Mouse (Mus musculus) left cerebral cortex, adult 2 months (tissue): ENCODE measurements around the gene D6Ertd527e. TPM values are rescaled to one million over a fixed set of nuclear protein-coding genes. Genes with fewer than 3 reads are reported as not detected.

ENCODE experiments used
- DNase-seq, 2 experiments: peaks; one replicate each; pipeline ENCODE4 v3.0.0; 2021 to 2022; ENCODE audit warnings: low spot score in 2 of 2, mixed read lengths in 1 of 2; ENCODE audit errors: extremely low spot score in 1 of 2
- H3K27ac ChIP-seq: fragments of 200-600 bp; 2 replicates; pipeline ENCODE4 v1.8.1; 2022
- H3K4me3 ChIP-seq: fragments of 200-600 bp; 2 replicates; pipeline ENCODE4 v1.8.1; 2022
- CTCF ChIP-seq: fragments of 200-600 bp; IDR thresholded peaks from 2 replicates; pipeline ENCODE4 v1.8.1; 2022; ENCODE audit warnings: antibody characterized with exemption, mild to moderate bottlenecking, moderate library complexity
- intact Hi-C: fragments of 180-260 bp; cut with DNase I; formaldehyde crosslinking; loops from one replicate; pipeline ENCODE4 v1.15.1; 2025
- total RNA-seq, 2 experiments: library from RNA; stranded (reverse); gene quantifications; 2 replicates each; pipeline ENCODE4 v1.2.3; 2021

Gene D6Ertd527e
- total RNA-seq, 2 experiments from 2014 or later, result not detected

- no peak for DNase-seq
- TF ChIP-seq CTCF, result no peak
- no peak overlapping the region for H3K27ac ChIP-seq
- H3K4me3 ChIP-seq, result no peak overlapping the region
- intact Hi-C loops, result no loop called here
These were observed 14.7 kb downstream of the D6Ertd527e start for GRCm38 (mm10) chr6:87119066-87119837.

GRCm38 (mm10) chr6:87119975-87120374 lies 15.4 kb downstream of the D6Ertd527e start:
- intact Hi-C loops, result no loop called here
- Histone ChIP-seq H3K27ac (no peak overlapping the region), H3K4me3 (no peak overlapping the region)
- no peak for TF ChIP-seq CTCF
- DNase-seq, result no peak

- Histone ChIP-seq H3K27ac (no peak overlapping the region), H3K4me3 (no peak overlapping the region)
- no peak for DNase-seq
- TF ChIP-seq CTCF, result peak; percentile 22
- intact Hi-C loops, result no loop called here
These were observed 16.1 kb downstream of the D6Ertd527e start for GRCm38 (mm10) chr6:87120661-87121060.

GRCm38 (mm10) chr6:87121961-87122360 lies 17.4 kb downstream of the D6Ertd527e start:
- no peak for DNase-seq
- Histone ChIP-seq H3K27ac (no peak overlapping the region), H3K4me3 (no peak overlapping the region)
- no peak for TF ChIP-seq CTCF
- intact Hi-C loops, result no loop called here

- intact Hi-C loops, result no loop called here
- Histone ChIP-seq H3K4me3 (no peak overlapping the region), H3K27ac (no peak overlapping the region)
- no peak for DNase-seq
- TF ChIP-seq CTCF, result no peak
These were observed 18.9 kb downstream of the D6Ertd527e start for GRCm38 (mm10) chr6:87123406-87123805.

GRCm38 (mm10) chr6:87123973-87124372 lies 19.4 kb downstream of the D6Ertd527e start:
- TF ChIP-seq CTCF, result no peak
- Histone ChIP-seq H3K27ac (no peak overlapping the region), H3K4me3 (no peak overlapping the region)
- DNase-seq, result no peak
- intact Hi-C loops, result no loop called here

GRCm38 (mm10) chr6:87127049-87127753 lies 22.7 kb downstream of the D6Ertd527e start:
- Histone ChIP-seq H3K27ac (no peak overlapping the region), H3K4me3 (no peak overlapping the region)
- intact Hi-C loops, result no loop called here
- no peak for DNase-seq
- TF ChIP-seq CTCF, result no peak

- Histone ChIP-seq H3K4me3 (no peak overlapping the region), H3K27ac (no peak overlapping the region)
- intact Hi-C loops, result no loop called here
- TF ChIP-seq CTCF, result no peak
- no peak for DNase-seq
These were observed 25.3 kb downstream of the D6Ertd527e start for GRCm38 (mm10) chr6:87129861-87130260.

- no peak for DNase-seq
- intact Hi-C loops, result no loop called here
- Histone ChIP-seq H3K4me3 (no peak overlapping the region), H3K27ac (no peak overlapping the region)
- no peak for TF ChIP-seq CTCF
These were observed 26.1 kb downstream of the D6Ertd527e start for GRCm38 (mm10) chr6:87130628-87131027.

GRCm38 (mm10) chr6:87131078-87131477 lies 26.5 kb downstream of the D6Ertd527e start:
- no peak for DNase-seq
- intact Hi-C loops, result no loop called here
- Histone ChIP-seq H3K27ac (no peak overlapping the region), H3K4me3 (no peak overlapping the region)
- TF ChIP-seq CTCF, result peak; percentile 21

GRCm38 (mm10) chr6:87133520-87133919 lies 29.0 kb downstream of the D6Ertd527e start:
- intact Hi-C loops, result no loop called here
- Histone ChIP-seq H3K4me3 (no peak overlapping the region), H3K27ac (peak overlapping the region; percentile 79)
- no peak for TF ChIP-seq CTCF
- no peak for DNase-seq

- no peak for DNase-seq
- Histone ChIP-seq H3K27ac (peak overlapping the region; percentile 79), H3K4me3 (no peak overlapping the region)
- TF ChIP-seq CTCF, result no peak
- intact Hi-C loops, result no loop called here
These were observed 29.5 kb downstream of the D6Ertd527e start for GRCm38 (mm10) chr6:87133966-87134546.
